Mouse (Mus musculus) small intestine, adult 2 months (tissue): ENCODE data around the gene Csrnp3.

ENCODE experiments used
- CTCF ChIP-seq: fragments of 200-500 bp; IDR thresholded peaks from 2 replicates; pipeline ENCODE4 v1.5.1; 2012; ENCODE audit warnings: low read depth, mild to moderate bottlenecking, control low read depth, inconsistent platforms, low read length, moderate library complexity, mixed read lengths; ENCODE audit not compliant: insufficient replicate concordance, insufficient read length; ENCODE audit errors: extremely low read depth
- POLR2A ChIP-seq: fragments of 200-500 bp; IDR thresholded peaks from 2 replicates; pipeline ENCODE4 v1.6.1; 2012; ENCODE audit warnings: low read depth, mild to moderate bottlenecking, control low read depth, inconsistent platforms, low read length, moderate library complexity

- TF ChIP-seq CTCF (no peak), POLR2A (no peak)
Observed at GRCm38 (mm10) chr2:65956727-65957126, 111.2 kb downstream of the Csrnp3 start.
